ENCODE assay signal across 26 mouse cellular contexts in genomic region chr5:88941905-88942304, GRCm38 (mm10). TPM values are rescaled to one million over a fixed set of nuclear protein-coding genes. Genes with fewer than 3 reads are reported as not detected.
"Had no signal": no experiment of that assay in that cellular context is flagged by ENCODE, and none has a peak within 500 bp of the region (broad histone marks: within the 10 kb centered on the region; RNA-seq: fewer than 3 reads in every experiment).

No protein-coding gene starts in this region.

- H3K36me3 ChIP-seq: heart, embryonic 10.5 days; heart, embryonic 12.5 days; hindbrain, embryonic 10.5 days; hindbrain, embryonic 12.5 days; kidney, embryonic 15.5 days; limb, embryonic 10.5 days; limb, embryonic 12.5 days; liver, embryonic 13.5 days; liver, embryonic 15.5 days had no signal

- H3K27me3 ChIP-seq: heart, embryonic 12.5 days; hindbrain, embryonic 12.5 days; kidney, embryonic 15.5 days; limb, embryonic 12.5 days; liver, embryonic 13.5 days; liver, embryonic 15.5 days had no signal

- H3K4me3 ChIP-seq: heart, embryonic 10.5 days; heart, embryonic 12.5 days; hindbrain, embryonic 10.5 days; hindbrain, embryonic 12.5 days; kidney, embryonic 15.5 days; left cerebral cortex, adult 2 months; limb, embryonic 10.5 days; limb, embryonic 12.5 days; liver, embryonic 13.5 days; liver, embryonic 15.5 days had no signal

- H3K4me1 ChIP-seq: hindbrain, embryonic 10.5 days; hindbrain, embryonic 12.5 days; liver, embryonic 13.5 days; liver, embryonic 15.5 days had no signal

- H3K9me3 ChIP-seq: heart, embryonic 10.5 days; heart, embryonic 12.5 days; hindbrain, embryonic 10.5 days; hindbrain, embryonic 12.5 days; kidney, embryonic 15.5 days; limb, embryonic 10.5 days; limb, embryonic 12.5 days; liver, embryonic 13.5 days; liver, embryonic 15.5 days had no signal

- DNase-seq: gastrocnemius, postnatal 14 days; gastrocnemius, postnatal 36 days; heart, postnatal 10 days; heart, postnatal 4 days; kidney, adult 11 months; kidney, adult 2 months; kidney, adult 9 months; kidney, postnatal 14 days; kidney, postnatal 4 days; liver; liver, embryonic 13.5 days; liver, postnatal 0 days had no signal

- H3K4me2 ChIP-seq: heart, embryonic 12.5 days; hindbrain, embryonic 12.5 days; hindbrain, embryonic 14.5 days; kidney, embryonic 15.5 days; limb, embryonic 12.5 days; liver, embryonic 11.5 days; liver, embryonic 13.5 days; liver, embryonic 15.5 days had no signal

- H3K9ac ChIP-seq: heart, embryonic 12.5 days; hindbrain, embryonic 12.5 days; hindbrain, embryonic 14.5 days; kidney, embryonic 15.5 days; limb, embryonic 12.5 days; liver, embryonic 13.5 days; liver, embryonic 15.5 days; liver, postnatal 0 days had no signal

- ATAC-seq: hindbrain, embryonic 16.5 days; liver, postnatal 0 days had no signal

- H3K27ac ChIP-seq: heart, embryonic 10.5 days; hindbrain, embryonic 10.5 days; hindbrain, embryonic 12.5 days; hindbrain, embryonic 14.5 days; kidney, embryonic 15.5 days; kidney, postnatal 0 days; left cerebral cortex, adult 2 months; limb, embryonic 10.5 days; limb, embryonic 12.5 days; liver, embryonic 13.5 days; liver, embryonic 15.5 days had no signal

RNA-seq across cellular contexts. Expression of gene Slc4a4, which starts 55.3 kb away (rescaled TPM):
- total RNA-seq: granulocyte monocyte progenitor cell, adult 5-6 weeks had no signal
